Mouse (Mus musculus) ES-Bruce4 (cell line): Measurements from ENCODE around the gene Fgf15. TPM values are rescaled to one million over a fixed set of nuclear protein-coding genes. Genes with fewer than 3 reads are reported as not detected.

Experiments
- H3K27ac ChIP-seq: 2 replicates; pipeline ENCODE4 v1.5.1; 2012; ENCODE audit warnings: low read length, inconsistent platforms; ENCODE audit not compliant: insufficient read depth
- H3K27me3 ChIP-seq: 2 replicates; pipeline ENCODE4 v1.6.1; 2012; ENCODE audit warnings: mild to moderate bottlenecking, low read length, inconsistent platforms; ENCODE audit not compliant: control insufficient read depth, poor library complexity, insufficient read depth, severe bottlenecking
- H3K36me3 ChIP-seq: 2 replicates; pipeline ENCODE4 v1.6.1; 2012; ENCODE audit warnings: inconsistent platforms, mild to moderate bottlenecking, low read length, moderate library complexity; ENCODE audit not compliant: control insufficient read depth, poor library complexity, insufficient read depth, severe bottlenecking
- H3K4me1 ChIP-seq: one replicate; pipeline ENCODE4 v1.8.1; 2011; ENCODE audit warnings: low read length; ENCODE audit not compliant: control insufficient read depth, insufficient read depth
- H3K4me3 ChIP-seq: 2 replicates; pipeline ENCODE4 v1.5.1; 2011; ENCODE audit warnings: low read depth, mild to moderate bottlenecking, low read length
- H3K9ac ChIP-seq: 2 replicates; pipeline ENCODE4 v1.6.1; 2012; ENCODE audit warnings: low read depth, mild to moderate bottlenecking, inconsistent platforms; ENCODE audit not compliant: poor library complexity, severe bottlenecking
- H3K9me3 ChIP-seq: replicated peaks from 2 replicates; pipeline ENCODE4 v1.6.1; 2012; ENCODE audit warnings: mild to moderate bottlenecking, low read length, inconsistent platforms; ENCODE audit not compliant: control insufficient read depth, poor library complexity, insufficient read depth, severe bottlenecking
- CTCF ChIP-seq: IDR thresholded peaks from one replicate; pipeline ENCODE4 v1.8.1; 2011; ENCODE audit warnings: low read depth, low read length
- EP300 ChIP-seq: IDR thresholded peaks from 2 replicates; pipeline ENCODE4 v1.6.1; 2011; ENCODE audit warnings: low read depth, low read length; ENCODE audit not compliant: insufficient read depth
- POLR2A ChIP-seq: IDR thresholded peaks from one replicate; pipeline ENCODE4 v1.8.1; 2011; ENCODE audit warnings: low read length; ENCODE audit not compliant: insufficient read depth
- polyA plus RNA-seq: library from polyadenylated mRNA; stranded (reverse); fragments of >200 nt; gene quantifications from 2 replicates; pipeline ENCODE4 v1.2.4, GENCODE M21; 2011; ENCODE audit warnings: low read depth; ENCODE audit not compliant: missing spikeins, insufficient read depth, insufficient read length

Fgf15 gene
- polyA plus RNA-seq: 3.1 and 3.3 TPM in 2 replicates

- H3K27ac ChIP-seq: no peak within 1 kb of the TSS
These were observed at the start of gene Fgf15 for GRCm38 (mm10) chr7:144896294-144897218. Fgf15 (plus strand) TSS chr7:144896531.

GRCm38 (mm10) chr7:144847067-144847466 is 49.3 kb upstream of the Fgf15 start, which contains the start of gene Fgf4:
Fgf4 (plus strand) TSS chr7:144847367.
- Histone ChIP-seq H3K9me3 (no peaks in the 10 kb centered on the region), H3K9ac (no peak within 1 kb of the TSS), H3K27me3 (no peaks in the 10 kb centered on the region)

More at GRCm38 (mm10) chr7:144896294-144897218, at the start of gene Fgf15:
- TF ChIP-seq CTCF (no peak), EP300 (no peak), POLR2A (no peak)
- peak within 1 kb of the TSS; percentile 59 for H3K9ac ChIP-seq
- peaks cover 2% of the 10 kb centered on the region for H3K4me1 ChIP-seq
- H3K36me3 ChIP-seq: no peaks in the 10 kb centered on the region
- H3K4me3 ChIP-seq: peak within 1 kb of the TSS; percentile 38
- peaks cover 12% of the 10 kb centered on the region; the same call in 1 of the 2 replicates for H3K27me3 ChIP-seq
- H3K9me3 ChIP-seq: no peaks in the 10 kb centered on the region

GRCm38 (mm10) chr7:144851321-144851720 is 45.0 kb upstream of the Fgf15 start:
- no peaks in the 10 kb centered on the region for H3K9me3 ChIP-seq
- H3K27me3 ChIP-seq: no peaks in the 10 kb centered on the region
- H3K4me1 ChIP-seq: peaks cover 20% of the 10 kb centered on the region
- no peak overlapping the region for H3K4me3 ChIP-seq
- H3K27ac ChIP-seq: peak overlapping the region; percentile 43; the same call in 1 of the 2 replicates
- TF ChIP-seq POLR2A (no peak), CTCF (peak; percentile 49), EP300 (peak; percentile 98)
- no peaks in the 10 kb centered on the region for H3K36me3 ChIP-seq
- no peak overlapping the region for H3K9ac ChIP-seq

More at GRCm38 (mm10) chr7:144847067-144847466, 49.3 kb upstream of the Fgf15 start, which contains the start of gene Fgf4:
- no peak within 1 kb of the TSS for H3K4me3 ChIP-seq
- peaks cover 7% of the 10 kb centered on the region for H3K4me1 ChIP-seq
- no peak within 1 kb of the TSS for H3K27ac ChIP-seq
- H3K36me3 ChIP-seq: no peaks in the 10 kb centered on the region
- TF ChIP-seq CTCF: no peak
- no peak for TF ChIP-seq POLR2A
- no peak for TF ChIP-seq EP300

- Histone ChIP-seq H3K9ac (no peak overlapping the region), H3K27me3 (no peaks in the 10 kb centered on the region), H3K4me3 (no peak overlapping the region)
These were observed 41.4 kb upstream of the Fgf15 start for GRCm38 (mm10) chr7:144854966-144855365.

GRCm38 (mm10) chr7:144857158-144857557 is 39.2 kb upstream of the Fgf15 start:
- Histone ChIP-seq H3K27ac (peak overlapping the region; percentile 98), H3K4me1 (peaks cover 15% of the 10 kb centered on the region), H3K4me3 (peak overlapping the region; percentile 39), H3K36me3 (peaks cover under 1% of the 10 kb centered on the region; the same call in 1 of the 2 replicates), H3K9me3 (no peaks in the 10 kb centered on the region), H3K27me3 (no peaks in the 10 kb centered on the region), H3K9ac (peak overlapping the region; percentile 60)
- TF ChIP-seq POLR2A: no peak
- peak; percentile 97 for TF ChIP-seq EP300
- TF ChIP-seq CTCF: no peak

More at GRCm38 (mm10) chr7:144854966-144855365, 41.4 kb upstream of the Fgf15 start:
- H3K4me1 ChIP-seq: peaks cover 20% of the 10 kb centered on the region
- H3K27ac ChIP-seq: peak overlapping the region; percentile 52
- H3K36me3 ChIP-seq: no peaks in the 10 kb centered on the region
- no peaks in the 10 kb centered on the region for H3K9me3 ChIP-seq
- TF ChIP-seq EP300 (peak; percentile 95), POLR2A (no peak)

GRCm38 (mm10) chr7:144857826-144858342 is 38.4 kb upstream of the Fgf15 start:
- Histone ChIP-seq H3K9ac (peak overlapping the region; percentile 60; the same call in 1 of the 2 replicates), H3K27me3 (no peaks in the 10 kb centered on the region), H3K9me3 (no peaks in the 10 kb centered on the region), H3K36me3 (peaks cover 7% of the 10 kb centered on the region), H3K4me3 (no peak overlapping the region), H3K4me1 (peaks cover 15% of the 10 kb centered on the region), H3K27ac (peak overlapping the region; percentile 95)
- TF ChIP-seq CTCF (no peak), POLR2A (no peak), EP300 (peak; percentile 94)
